Mouse (Mus musculus) megakaryocyte, adult 5-6 weeks (primary cell): ENCODE measurements around the gene Selenom. TPM values are rescaled to one million over a fixed set of nuclear protein-coding genes. Genes with fewer than 3 reads are reported as not detected.
A peak's percentile ranks its signal among the peaks of the same experiment; 100 is the strongest.

Experiments
- ATAC-seq: 2 replicates; pipeline ENCODE4 v1.8.0; 2016; ENCODE audit warnings: mild to moderate bottlenecking, inconsistent platforms; ENCODE audit not compliant: poor library complexity, severe bottlenecking
- total RNA-seq, 2 experiments: library from RNA; stranded (forward) in 1 of 2; stranded (reverse) in 1 of 2; fragments of 153-499, 151-499 nt in 1 of 2; fragments of 221-1000, 200-1000 nt in 1 of 2; gene quantifications; 2 replicates each; pipeline versions ENCODE4 v1.2.3 to v1.2.4; 2015 to 2017

Selenom gene
- total RNA-seq (2015) (9.8 and 11.8 TPM in 2 replicates), total RNA-seq (2017) (2.4 and 7.6 TPM in 2 replicates)

GRCm38 (mm10) chr11:3514529-3515054 is at the start of gene Selenom:
Selenom (plus strand) TSS chr11:3514684.
- ATAC-seq, result peak; percentile 81

DNA sequence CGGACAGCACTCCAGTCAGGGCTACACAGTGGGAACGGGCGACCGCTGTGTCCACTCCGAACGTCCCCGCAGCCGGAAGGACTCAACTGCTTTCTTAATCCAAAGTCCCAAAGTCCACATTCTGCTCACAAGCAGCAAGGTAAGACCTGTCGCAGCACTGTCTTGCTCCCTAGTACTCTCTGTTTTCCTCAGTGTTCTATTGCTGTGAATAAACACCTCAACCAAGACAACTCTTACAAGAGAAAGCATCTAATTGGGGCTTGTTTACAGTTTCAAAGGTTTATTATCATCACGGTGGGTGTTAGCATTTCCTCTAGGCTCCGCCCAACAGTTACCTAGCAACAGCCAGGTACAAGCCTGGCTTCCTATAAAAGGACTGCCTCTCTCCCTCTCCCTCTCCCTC is 43.0 kb upstream of the Selenom start:
- ATAC-seq, result no peak

GRCm38 (mm10) chr11:3472484-3472883 is 42.0 kb upstream of the Selenom start:
- ATAC-seq, result peak; percentile 81

GRCm38 (mm10) chr11:3474480-3475115 is 39.9 kb upstream of the Selenom start:
- ATAC-seq, result peak; percentile 53

DNA sequence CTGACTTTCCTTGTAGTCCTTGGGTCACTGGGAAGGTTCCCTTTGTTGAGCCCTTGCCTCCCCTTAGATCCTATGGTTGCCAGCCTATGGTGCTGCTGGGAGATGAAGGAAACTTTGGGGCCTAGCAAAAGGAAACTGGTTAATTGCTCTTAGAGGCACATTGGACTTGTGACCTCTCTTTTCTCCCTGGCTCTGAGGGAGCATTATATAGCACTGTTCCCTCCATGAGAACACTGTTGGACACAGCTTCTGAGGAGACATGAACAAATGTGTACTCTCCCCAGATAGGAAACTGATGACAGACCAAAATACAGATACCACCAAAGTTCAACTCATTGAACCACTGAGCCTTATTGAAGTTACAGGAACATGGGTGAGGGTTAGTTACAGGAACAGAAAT is 39.0 kb upstream of the Selenom start:
- ATAC-seq, result no peak

GRCm38 (mm10) chr11:3483980-3484642 is 30.4 kb upstream of the Selenom start:
- ATAC-seq, result no peak

DNA sequence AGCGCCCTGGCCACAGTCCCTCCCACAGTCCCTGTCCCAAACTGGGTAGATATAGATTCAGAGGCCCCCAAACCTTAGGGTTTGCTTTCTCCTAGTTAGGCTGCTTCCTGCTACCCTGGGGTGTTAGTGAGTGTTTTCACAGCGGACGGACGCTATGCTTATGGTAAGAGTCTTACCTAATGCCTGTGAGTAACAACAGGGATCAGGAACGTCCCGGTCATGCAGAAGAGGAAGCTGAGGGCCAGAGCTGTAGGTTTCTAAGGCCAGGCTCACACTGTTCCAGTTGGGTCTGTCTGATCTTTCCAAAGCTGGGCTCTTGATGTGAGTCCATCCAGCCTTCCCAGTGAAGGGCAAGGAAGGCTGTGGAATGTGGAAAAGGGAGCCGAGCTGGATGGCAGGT is 28.1 kb upstream of the Selenom start:
- ATAC-seq, result peak; percentile 83

DNA sequence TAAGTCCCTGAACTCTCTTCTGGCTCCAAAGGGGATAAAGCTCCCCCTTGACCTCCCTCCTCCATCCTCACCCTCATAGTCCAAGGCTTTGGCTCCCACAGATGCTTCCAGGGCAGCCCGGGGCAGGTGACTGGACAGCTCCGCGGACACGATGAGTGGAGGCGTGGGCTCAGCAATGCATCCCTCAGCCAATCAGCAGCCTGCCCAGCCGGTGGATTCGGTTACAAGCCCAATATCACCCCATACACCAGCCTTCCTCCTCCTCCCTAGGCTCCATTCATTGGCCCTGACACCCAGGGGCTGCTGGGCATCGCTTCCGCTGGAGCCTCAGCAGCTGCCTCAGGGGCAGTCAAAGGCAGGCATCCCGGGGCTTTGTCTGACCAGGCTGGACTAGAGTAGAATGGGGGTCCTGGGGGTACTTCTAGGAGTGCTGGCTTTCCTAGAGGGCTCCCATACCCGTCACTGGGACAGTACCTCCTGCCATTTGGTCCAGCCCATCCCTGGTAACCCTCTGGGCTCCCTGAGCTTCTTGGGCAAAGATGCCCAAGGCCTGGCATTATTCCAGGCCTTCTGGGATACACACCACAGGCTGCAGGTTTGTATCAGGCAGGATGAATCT is 26.4 kb upstream of the Selenom start, which contains the start of gene Pla2g3:
TSS of gene Pla2g3 (plus strand) at position 333 of the 619 bp plus-strand sequence.
- ATAC-seq, result no peak

DNA sequence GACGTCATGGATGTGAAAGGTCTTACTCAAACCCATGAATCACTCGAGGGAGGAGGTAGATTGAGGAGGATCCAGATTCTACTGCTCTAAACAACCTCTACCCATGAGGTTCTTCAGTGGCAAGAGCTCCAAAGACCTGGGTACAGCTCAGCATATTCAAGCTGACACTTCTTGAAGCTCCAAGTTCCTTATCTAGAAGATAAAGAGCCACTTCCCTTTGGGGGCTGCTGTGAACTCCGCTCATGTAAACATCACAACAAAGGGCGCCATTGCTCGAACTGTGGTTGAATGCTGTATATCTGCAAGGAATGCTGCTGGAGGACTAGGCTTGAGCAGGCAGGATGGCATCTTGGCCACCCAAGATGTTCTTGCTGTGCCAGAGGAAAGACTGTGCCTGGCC is 25.4 kb upstream of the Selenom start:
- ATAC-seq, result peak; percentile 32

DNA sequence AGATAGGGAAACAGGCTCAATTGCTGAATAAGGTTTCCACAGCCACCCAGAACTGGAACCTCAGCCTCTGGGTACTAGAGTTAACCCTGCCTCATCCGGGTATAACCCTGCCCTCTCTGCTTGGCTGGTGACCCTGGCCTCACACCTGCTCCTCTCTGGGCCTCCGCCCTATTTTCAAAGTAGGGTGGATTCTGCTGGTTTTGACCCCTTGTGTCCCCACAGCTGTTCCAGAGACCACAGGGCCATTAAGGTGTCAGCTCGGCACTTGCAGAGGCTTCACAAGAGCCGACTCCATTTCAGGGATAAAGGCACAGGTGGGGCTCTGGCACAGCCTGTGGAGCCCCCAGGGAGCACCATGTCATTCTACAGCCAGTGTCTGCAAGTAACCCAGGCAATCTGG is 21.7 kb upstream of the Selenom start:
- ATAC-seq, result no peak

GRCm38 (mm10) chr11:3494857-3495256 is 19.6 kb upstream of the Selenom start:
- no peak for ATAC-seq

GRCm38 (mm10) chr11:3495496-3495895 is 19.0 kb upstream of the Selenom start:
- peak; percentile 45 for ATAC-seq

GRCm38 (mm10) chr11:3496756-3497155 is 17.7 kb upstream of the Selenom start:
- ATAC-seq, result no peak

- ATAC-seq, result no peak
These were observed 17.2 kb upstream of the Selenom start for GRCm38 (mm10) chr11:3497296-3497695.

DNA sequence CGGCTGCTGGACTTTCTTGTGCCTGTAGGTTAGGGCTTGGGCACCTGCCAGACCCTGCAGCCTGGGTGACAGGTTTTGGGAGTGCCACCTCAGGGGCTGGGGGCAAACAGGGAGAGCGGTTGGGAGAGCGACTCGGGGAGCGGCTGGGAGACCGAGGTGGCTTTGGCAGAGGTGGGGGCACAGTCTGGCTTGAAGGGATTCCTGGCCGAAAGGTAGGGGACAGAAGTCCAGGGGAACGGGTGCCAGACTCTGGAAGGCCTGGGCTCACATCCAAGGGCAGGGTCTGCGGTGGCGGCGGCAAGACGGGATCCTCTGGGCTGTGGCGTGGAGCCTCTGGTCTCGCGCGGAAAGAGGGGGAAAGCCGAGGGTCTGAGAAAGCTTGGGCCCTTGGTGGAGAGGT is 12.4 kb upstream of the Selenom start:
- no peak for ATAC-seq

GRCm38 (mm10) chr11:3502459-3503072 is 11.9 kb upstream of the Selenom start:
- no peak for ATAC-seq

GRCm38 (mm10) chr11:3503755-3504693 is 10.5 kb upstream of the Selenom start:
- ATAC-seq, result no peak

GRCm38 (mm10) chr11:3508226-3508625 is 6.3 kb upstream of the Selenom start:
- ATAC-seq, result no peak

- no peak for ATAC-seq
These were observed 5.1 kb upstream of the Selenom start for GRCm38 (mm10) chr11:3509181-3510085.
